Mouse (Mus musculus) stomach, embryonic 15.5 days (tissue): ENCODE measurements around the gene Ifnar1. TPM values are rescaled to one million over a fixed set of nuclear protein-coding genes. Genes with fewer than 3 reads are reported as not detected.
"Not testable (repeated sequence)": the region's sequence is repeated elsewhere in the genome, so short reads cannot be mapped to it uniquely, and the experiment has no call there.

Experiments
- ATAC-seq: fragments of 200-750 bp; cut with Nextera tagmentation; 2 replicates; pipeline ENCODE4 v1.8.0; 2017; ENCODE audit warnings: low read depth, moderate number of reproducible peaks, moderate TSS enrichment; ENCODE audit not compliant: insufficient read depth, low FRiP score
- H3K27ac ChIP-seq: fragments of 300-500 bp; sonication (generic); 2 replicates; pipeline ENCODE4 v1.5.1; 2015; ENCODE audit warnings: mild to moderate bottlenecking, inconsistent platforms
- H3K27me3 ChIP-seq: fragments of 300-500 bp; sonication (generic); replicated peaks from 2 replicates; pipeline ENCODE4 v1.6.1; 2015; ENCODE audit warnings: inconsistent platforms
- H3K36me3 ChIP-seq: fragments of 300-500 bp; sonication (generic); 2 replicates; pipeline ENCODE4 v1.6.1; 2015; ENCODE audit warnings: inconsistent platforms
- H3K4me1 ChIP-seq: fragments of 300-500 bp; sonication (generic); 2 replicates; pipeline ENCODE4 v1.6.1; 2015; ENCODE audit warnings: inconsistent platforms
- H3K4me2 ChIP-seq: fragments of 300-500 bp; sonication (generic); 2 replicates; pipeline ENCODE4 v1.6.1; 2015; ENCODE audit warnings: mild to moderate bottlenecking, inconsistent platforms
- H3K4me3 ChIP-seq: fragments of 300-500 bp; sonication (generic); replicated peaks from 2 replicates; pipeline ENCODE4 v1.5.1; 2015; ENCODE audit warnings: inconsistent platforms
- H3K9ac ChIP-seq: fragments of 300-500 bp; sonication (generic); 2 replicates; pipeline ENCODE4 v1.6.1; 2015; ENCODE audit warnings: inconsistent platforms
- H3K9me3 ChIP-seq: fragments of 300-500 bp; sonication (generic); 2 replicates; pipeline ENCODE4 v1.6.1; 2016; ENCODE audit warnings: inconsistent platforms
- WGBS: fragments of 180-500 bp; shearing (Covaris S2); methylation state at CpG from one replicate; pipeline ENCODE4 v1.1.7; 2015; 5-methylcytosine and 5-hydroxymethylcytosine counted together
- polyA plus RNA-seq: library from polyadenylated mRNA; unstranded; fragments of >200 nt; fragmentation: Nextera tagmentation; extraction: Ambion mirVana; gene quantifications from 2 replicates; pipeline ENCODE4 v1.2.1, GENCODE M21; 2015

The Ifnar1 gene
- polyA plus RNA-seq, 1 experiment from 2014 or later, result 48.8 TPM

- 35% methylated on average over 7 of the region's 7 CpGs for WGBS
- no peak overlapping the region for H3K4me2 ChIP-seq
- no peak overlapping the region for H3K9ac ChIP-seq
- no peak overlapping the region for H3K4me3 ChIP-seq
- H3K9me3 ChIP-seq, result no peaks in the 10 kb centered on the region
- no peaks in the 10 kb centered on the region for H3K4me1 ChIP-seq
- no peak overlapping the region for H3K27ac ChIP-seq
- H3K27me3 ChIP-seq, result no peaks in the 10 kb centered on the region
- ATAC-seq, result no peak
- H3K36me3 ChIP-seq, result 0 out of 2 replicates have a peak, but pooled peaks cover 4% of the 10 kb centered on the region
These were observed 27.2 kb downstream of the Ifnar1 start for GRCm38 (mm10) chr16:91512161-91512787.

DNA sequence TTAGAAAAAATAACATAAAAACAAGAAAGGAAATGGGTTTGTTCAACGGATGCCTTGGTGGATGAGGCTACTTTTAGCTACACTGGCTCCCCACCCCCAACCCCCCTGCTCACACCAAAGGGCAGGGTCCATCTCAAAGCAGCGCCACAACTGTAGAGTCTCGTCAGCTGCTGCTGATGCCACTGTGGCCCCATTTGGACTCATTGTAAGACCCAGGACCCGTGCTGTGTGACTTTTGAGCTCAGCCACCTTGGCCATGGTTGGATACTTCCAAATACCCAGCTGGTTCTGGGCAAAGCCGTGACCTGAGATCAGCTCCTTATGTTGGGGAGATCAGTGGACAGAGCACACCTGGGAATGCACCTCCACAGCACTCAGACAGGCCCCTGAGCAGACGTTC, 28.1 kb downstream of the Ifnar1 start:
- Histone ChIP-seq H3K9me3 (no peaks in the 10 kb centered on the region), H3K9ac (no peak overlapping the region), H3K27ac (no peak overlapping the region), H3K4me1 (no peaks in the 10 kb centered on the region), H3K4me2 (no peak overlapping the region), H3K27me3 (no peaks in the 10 kb centered on the region), H3K36me3 (0 out of 2 replicates have a peak, but pooled peaks cover 4% of the 10 kb centered on the region), H3K4me3 (no peak overlapping the region)
- WGBS, result 87% methylated on average over 6 of the region's 6 CpGs
- ATAC-seq, result no peak

DNA sequence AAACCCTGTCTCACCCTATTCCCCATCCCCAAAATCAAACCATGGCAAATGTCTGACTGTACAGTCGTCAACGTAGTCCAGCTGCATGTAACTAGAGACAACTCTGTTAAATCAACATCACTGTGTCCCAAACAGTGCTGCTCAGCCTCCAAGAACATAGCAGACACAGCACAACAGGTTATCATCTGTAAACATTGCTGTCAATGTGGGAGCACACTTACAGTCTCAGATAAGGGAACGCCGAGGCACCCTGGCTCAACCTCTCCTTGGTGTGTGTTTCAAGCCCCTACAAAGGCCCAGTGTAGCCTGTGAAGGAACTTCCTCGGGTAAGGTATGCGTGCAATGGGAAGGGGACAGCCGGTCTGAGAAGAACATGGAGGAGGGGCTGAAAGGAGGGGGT, 32.0 kb downstream of the Ifnar1 start:
- Histone ChIP-seq H3K27me3 (no peaks in the 10 kb centered on the region), H3K9ac (no peak overlapping the region), H3K4me1 (no peaks in the 10 kb centered on the region), H3K4me2 (no peak overlapping the region), H3K27ac (no peak overlapping the region), H3K9me3 (no peaks in the 10 kb centered on the region), H3K36me3 (no peaks in the 10 kb centered on the region), H3K4me3 (no peak overlapping the region)
- peak; percentile 56; the same call in 1 of the 2 replicates for ATAC-seq
- 47% methylated on average over 7 of the region's 7 CpGs for WGBS

DNA sequence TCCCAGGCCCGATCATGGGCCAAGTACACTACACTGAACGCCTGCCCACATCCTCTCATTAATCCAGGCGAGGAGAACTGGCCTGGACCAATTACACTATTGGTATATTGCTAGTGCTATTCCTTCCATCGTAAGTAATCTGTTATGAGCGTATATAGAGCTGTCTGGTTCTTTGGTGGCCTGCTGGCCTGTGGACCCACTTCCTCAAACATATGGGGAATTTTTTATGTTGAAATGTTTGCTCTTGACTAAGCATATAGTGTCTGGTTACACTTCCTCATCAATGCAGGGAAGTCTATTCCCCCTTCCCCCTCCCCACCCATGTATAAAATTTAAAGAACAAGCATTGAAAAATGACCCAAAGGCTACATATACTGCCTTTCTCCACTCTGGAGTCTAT, 37.0 kb downstream of the Ifnar1 start:
- Histone ChIP-seq H3K36me3 (no peaks in the 10 kb centered on the region), H3K9me3 (no peaks in the 10 kb centered on the region), H3K4me1 (no peaks in the 10 kb centered on the region), H3K4me2 (no peak overlapping the region), H3K9ac (no peak overlapping the region), H3K27ac (no peak overlapping the region), H3K4me3 (no peak overlapping the region), H3K27me3 (no peaks in the 10 kb centered on the region)
- 56% methylated on average over 5 of the region's 5 CpGs for WGBS
- peak; percentile 59; the same call in 1 of the 2 replicates for ATAC-seq

DNA sequence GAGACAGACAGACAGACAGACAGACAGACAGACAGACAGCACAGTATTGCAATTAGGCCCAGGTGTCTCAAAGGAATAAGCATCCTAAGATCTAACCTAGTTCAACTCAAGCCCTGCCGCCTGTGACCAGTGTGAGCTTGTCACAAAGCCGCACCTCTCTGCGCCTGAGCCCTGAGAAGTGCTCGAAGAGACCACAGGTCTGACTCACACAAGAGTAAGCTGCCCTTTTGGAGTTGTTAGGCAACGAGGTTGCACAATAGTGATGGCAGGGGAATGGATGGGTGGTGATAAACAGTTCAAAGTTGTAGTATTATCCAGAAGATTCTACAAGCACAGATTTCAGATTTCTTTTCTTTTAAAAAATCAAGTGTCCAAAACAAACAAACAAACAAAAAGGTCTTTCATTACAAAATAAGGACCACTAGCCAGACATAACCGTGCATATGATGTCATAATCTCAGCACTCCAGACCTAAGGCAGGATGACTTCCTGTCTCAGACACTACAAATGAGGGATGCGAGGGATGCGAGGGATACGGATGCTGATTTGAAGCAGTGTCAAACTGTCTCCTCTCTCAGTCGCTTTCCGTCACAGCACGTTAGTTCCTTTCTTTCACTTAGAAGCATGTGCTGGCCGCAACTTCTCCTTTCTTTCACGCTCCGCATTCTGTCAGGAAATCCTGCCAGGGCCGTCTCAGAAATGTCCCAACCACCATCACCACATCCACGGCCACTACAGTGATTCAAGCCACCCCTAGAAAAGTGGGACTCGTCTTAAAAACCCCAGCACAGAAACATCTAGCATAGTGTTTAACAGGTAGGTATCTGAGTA, 37.7 kb downstream of the Ifnar1 start:
- Histone ChIP-seq H3K36me3 (no peaks in the 10 kb centered on the region), H3K4me2 (no peak overlapping the region), H3K27me3 (no peaks in the 10 kb centered on the region), H3K27ac (peak overlapping the region; percentile 40; the same call in 1 of the 2 replicates), H3K9me3 (no peaks in the 10 kb centered on the region), H3K4me1 (no peaks in the 10 kb centered on the region), H3K9ac (no peak overlapping the region), H3K4me3 (no peak overlapping the region)
- 0 out of 2 replicates have a peak, but pooled peaks have one; percentile 63 for ATAC-seq
- WGBS, result 71% methylated on average over 18 of the region's 18 CpGs

GRCm38 (mm10) chr16:91524206-91524605, 39.2 kb downstream of the Ifnar1 start:
- no peak overlapping the region for H3K4me2 ChIP-seq
- no peaks in the 10 kb centered on the region for H3K4me1 ChIP-seq
- H3K9me3 ChIP-seq, result no peaks in the 10 kb centered on the region
- H3K36me3 ChIP-seq, result no peaks in the 10 kb centered on the region
- no peak overlapping the region for H3K4me3 ChIP-seq
- no peak overlapping the region for H3K9ac ChIP-seq
- no peaks in the 10 kb centered on the region for H3K27me3 ChIP-seq
- 0 out of 2 replicates have a peak overlapping the region, but pooled peaks have one; percentile 11 for H3K27ac ChIP-seq
- 85% methylated on average over 5 of the region's 5 CpGs for WGBS
- ATAC-seq, result no peak

DNA sequence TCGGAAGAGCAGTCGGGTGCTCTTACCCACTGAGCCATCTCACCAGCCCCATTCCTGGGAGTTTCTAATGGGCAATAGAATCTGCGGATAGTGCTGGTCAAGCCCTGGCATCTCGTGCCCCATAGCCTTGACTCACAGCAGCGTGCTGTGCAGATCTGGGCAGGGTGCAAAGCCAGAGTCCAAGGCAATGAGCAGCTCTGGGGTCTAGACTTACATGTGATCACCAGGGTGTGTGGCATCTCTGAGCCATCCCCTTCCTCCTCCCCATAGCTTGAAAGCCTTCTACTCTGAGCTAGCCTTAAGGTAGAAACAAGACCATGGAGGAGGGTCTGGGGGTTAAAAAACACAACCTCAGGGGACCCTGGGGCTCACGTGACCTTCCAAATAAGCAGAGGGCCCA, 41.2 kb downstream of the Ifnar1 start:
- H3K4me1 ChIP-seq, result no peaks in the 10 kb centered on the region
- ATAC-seq, result no peak
- H3K9me3 ChIP-seq, result no peaks in the 10 kb centered on the region

GRCm38 (mm10) chr16:91527051-91527450, 42.0 kb downstream of the Ifnar1 start:
- Histone ChIP-seq H3K36me3 (no peaks in the 10 kb centered on the region), H3K9me3 (no peaks in the 10 kb centered on the region), H3K27me3 (no peaks in the 10 kb centered on the region), H3K4me3 (no peak overlapping the region), H3K4me2 (no peak overlapping the region), H3K27ac (no peak overlapping the region), H3K4me1 (no peaks in the 10 kb centered on the region), H3K9ac (no peak overlapping the region)
- 64% methylated on average over 10 of the region's 10 CpGs for WGBS
- no peak for ATAC-seq

More for the DNA sequence above, 41.2 kb downstream of the Ifnar1 start:
- Histone ChIP-seq H3K4me2 (no peak overlapping the region), H3K9ac (no peak overlapping the region), H3K36me3 (no peaks in the 10 kb centered on the region), H3K27ac (no peak overlapping the region), H3K4me3 (no peak overlapping the region), H3K27me3 (no peaks in the 10 kb centered on the region)
- whole genome bisulfite sequencing, result 93% methylated on average over 6 of the region's 6 CpGs

DNA sequence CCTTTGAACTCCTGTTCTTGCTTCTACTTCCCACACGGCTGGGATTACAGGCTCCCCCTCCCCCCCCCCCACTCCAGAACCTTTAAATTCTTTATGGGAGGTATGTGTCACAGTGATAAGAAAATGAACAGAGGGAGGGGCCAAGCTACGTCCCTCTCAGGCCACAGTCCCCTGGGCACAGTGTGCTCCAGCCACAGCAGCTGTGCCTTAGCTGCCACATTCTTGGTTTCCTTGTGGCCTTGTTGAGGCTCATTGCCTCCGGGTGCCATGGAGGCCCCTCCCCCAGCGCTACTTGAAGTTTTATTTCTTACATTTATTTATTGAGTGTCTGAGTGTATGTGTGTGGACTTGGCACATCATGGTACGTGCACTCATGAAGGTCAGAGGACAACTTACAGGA, 42.5 kb downstream of the Ifnar1 start:
- ATAC-seq, result 0 out of 2 replicates have a peak, but pooled peaks have one; percentile 35
- Histone ChIP-seq H3K9me3 (no peaks in the 10 kb centered on the region), H3K27me3 (no peaks in the 10 kb centered on the region), H3K9ac (no peak overlapping the region), H3K36me3 (no peaks in the 10 kb centered on the region), H3K4me1 (no peaks in the 10 kb centered on the region), H3K4me3 (no peak overlapping the region), H3K4me2 (no peak overlapping the region), H3K27ac (no peak overlapping the region)
- WGBS, result 43% methylated on average over 5 of the region's 5 CpGs

DNA sequence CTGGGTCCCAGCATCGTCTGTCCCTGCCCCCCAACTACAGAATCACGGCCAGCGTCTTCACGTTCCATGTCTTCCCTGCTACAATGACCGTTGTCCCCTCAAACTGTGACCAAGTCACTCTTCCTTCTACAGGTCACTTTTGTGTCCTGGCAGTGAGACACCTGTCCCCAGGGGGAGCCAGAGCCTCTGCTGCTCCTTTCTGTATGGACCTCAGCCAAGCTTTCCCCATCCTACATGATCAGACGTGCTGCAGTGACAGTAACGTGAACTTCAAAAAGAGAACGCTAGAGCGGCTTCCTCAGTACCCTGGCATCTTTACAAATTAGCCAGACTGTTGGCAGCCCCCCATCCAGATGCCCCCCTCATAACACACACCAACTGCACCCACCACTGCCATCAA, 43.5 kb downstream of the Ifnar1 start:
- WGBS, result 78% methylated on average over 9 of the region's 9 CpGs
- Histone ChIP-seq H3K27me3 (no peaks in the 10 kb centered on the region), H3K9ac (no peak overlapping the region), H3K4me1 (no peaks in the 10 kb centered on the region), H3K27ac (no peak overlapping the region), H3K9me3 (no peaks in the 10 kb centered on the region), H3K4me2 (no peak overlapping the region), H3K36me3 (no peaks in the 10 kb centered on the region), H3K4me3 (no peak overlapping the region)
- no peak for ATAC-seq

DNA sequence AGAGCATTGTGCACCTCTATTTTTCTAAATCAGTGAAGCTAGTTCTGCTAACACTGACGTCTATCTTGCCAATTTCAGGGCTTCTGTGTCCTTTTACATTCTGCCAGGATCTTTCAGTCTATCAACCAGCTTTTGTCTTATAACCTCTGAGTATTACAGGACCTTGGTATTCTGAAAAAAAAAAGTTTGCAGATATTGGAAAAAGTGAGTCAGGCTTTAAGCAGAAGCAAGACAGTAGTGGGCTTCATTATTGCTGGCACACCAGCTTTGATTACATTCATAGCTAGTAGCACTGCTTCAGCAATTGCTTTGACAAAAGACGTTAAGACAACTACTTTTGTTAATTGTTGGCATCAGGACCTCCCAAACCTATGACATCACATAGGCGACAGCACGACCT, 45.8 kb downstream of the Ifnar1 start:
- not testable (repeated sequence) for H3K9ac ChIP-seq, H3K27me3 ChIP-seq, ATAC-seq, H3K4me3 ChIP-seq, H3K4me2 ChIP-seq, H3K4me1 ChIP-seq, H3K9me3 ChIP-seq, H3K36me3 ChIP-seq, H3K27ac ChIP-seq
- 70% methylated on average over 4 of the region's 4 CpGs for WGBS

DNA sequence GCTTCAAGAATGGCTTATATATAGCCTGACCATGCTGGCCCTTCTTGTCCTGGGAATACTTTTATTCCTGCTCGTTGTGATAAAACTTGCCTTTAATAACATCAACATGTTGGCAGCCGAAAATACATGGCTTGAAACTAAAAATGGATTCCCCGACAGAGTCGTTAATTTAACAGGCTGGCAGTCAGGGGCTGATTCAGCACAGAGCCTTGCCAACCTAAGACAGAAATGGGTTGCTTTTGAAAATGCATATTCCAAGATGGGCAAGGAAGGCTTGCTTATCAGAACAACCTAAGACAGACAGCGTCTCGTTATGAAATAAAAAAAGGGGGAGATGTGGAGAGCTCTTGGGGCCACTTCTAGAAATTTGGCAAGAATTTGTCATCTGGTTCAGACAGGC, 46.8 kb downstream of the Ifnar1 start:
- 73% methylated on average over 6 of the region's 6 CpGs for WGBS

More for the DNA sequence above, 46.8 kb downstream of the Ifnar1 start:
- Histone ChIP-seq H3K27ac (no peak overlapping the region), H3K4me3 (no peak overlapping the region), H3K27me3 (0 out of 2 replicates have a peak, but pooled peaks cover 3% of the 10 kb centered on the region), H3K36me3 (no peaks in the 10 kb centered on the region), H3K4me2 (no peak overlapping the region), H3K9ac (no peak overlapping the region), H3K9me3 (no peaks in the 10 kb centered on the region), H3K4me1 (no peaks in the 10 kb centered on the region)
- no peak for ATAC-seq
